Mouse (Mus musculus): Measurements from ENCODE around the gene Unc79. TPM values are rescaled to one million over a fixed set of nuclear protein-coding genes. Genes with fewer than 3 reads are reported as not detected.

The Unc79 gene
- polyA plus RNA-seq, 1 experiment, result 1.8 TPM

- 69% methylated on average over 4 of the region's 4 CpGs for WGBS
- no peak for DNase-seq
- TF ChIP-seq POLR2A (IDR thresholded peaks at IDR 0.05; ENCODE audit: borderline replicate concordance, extremely low read depth, low read depth, low read length), result no peak
- no peak for TF ChIP-seq CTCF (IDR thresholded peaks at IDR 0.05; ENCODE audit: insufficient read depth, low read length)
- H3K4me3 ChIP-seq (replicated peaks; ENCODE audit: extremely low read depth, low read depth, low read length), result no peak overlapping the region
- H3K4me1 ChIP-seq (ENCODE audit: control insufficient read depth, insufficient read depth, low read length), result no peaks in the 10 kb centered on the region
These were observed 113.5 kb downstream of the Unc79 start for GRCm38 (mm10) chr12:103062133-103062532.

- no peak for DNase-seq
- WGBS, result 10% methylated on average over 3 of the region's 3 CpGs
- Histone ChIP-seq H3K4me3 (replicated peaks; ENCODE audit: extremely low read depth, low read depth, low read length) (no peak overlapping the region), H3K4me1 (ENCODE audit: control insufficient read depth, insufficient read depth, low read length) (no peaks in the 10 kb centered on the region)
- TF ChIP-seq POLR2A (IDR thresholded peaks at IDR 0.05; ENCODE audit: borderline replicate concordance, extremely low read depth, low read depth, low read length) (no peak), CTCF (IDR thresholded peaks at IDR 0.05; ENCODE audit: insufficient read depth, low read length) (peak; percentile 40; the same call in 1 of the 2 replicates)
These were observed 116.3 kb downstream of the Unc79 start for GRCm38 (mm10) chr12:103064944-103065343.

- WGBS, result 86% methylated on average over 5 of the region's 5 CpGs
- no peaks in the 10 kb centered on the region for H3K4me1 ChIP-seq (ENCODE audit: control insufficient read depth, insufficient read depth, low read length)
- no peak for DNase-seq
- no peak for TF ChIP-seq CTCF (IDR thresholded peaks at IDR 0.05; ENCODE audit: insufficient read depth, low read length)
- TF ChIP-seq POLR2A (IDR thresholded peaks at IDR 0.05; ENCODE audit: borderline replicate concordance, extremely low read depth, low read depth, low read length), result no peak
- no peak overlapping the region for H3K4me3 ChIP-seq (replicated peaks; ENCODE audit: extremely low read depth, low read depth, low read length)
These were observed 119.5 kb downstream of the Unc79 start for GRCm38 (mm10) chr12:103068161-103068560.

- TF ChIP-seq CTCF (IDR thresholded peaks at IDR 0.05; ENCODE audit: insufficient read depth, low read length) (no peak), POLR2A (IDR thresholded peaks at IDR 0.05; ENCODE audit: borderline replicate concordance, extremely low read depth, low read depth, low read length) (no peak)
- Histone ChIP-seq H3K4me1 (ENCODE audit: control insufficient read depth, insufficient read depth, low read length) (no peaks in the 10 kb centered on the region), H3K4me3 (replicated peaks; ENCODE audit: extremely low read depth, low read depth, low read length) (no peak overlapping the region)
- WGBS, result 44% methylated on average over 12 of the region's 12 CpGs
- DNase-seq, result no peak
These were observed 120.9 kb downstream of the Unc79 start for GRCm38 (mm10) chr12:103069565-103069964.

GRCm38 (mm10) chr12:103073953-103074352 lies 125.3 kb downstream of the Unc79 start:
- no peak for DNase-seq
- no peak overlapping the region for H3K4me3 ChIP-seq (replicated peaks; ENCODE audit: extremely low read depth, low read depth, low read length)
- no peaks in the 10 kb centered on the region for H3K4me1 ChIP-seq (ENCODE audit: control insufficient read depth, insufficient read depth, low read length)
- TF ChIP-seq POLR2A (IDR thresholded peaks at IDR 0.05; ENCODE audit: borderline replicate concordance, extremely low read depth, low read depth, low read length) (no peak), CTCF (IDR thresholded peaks at IDR 0.05; ENCODE audit: insufficient read depth, low read length) (no peak)
- 94% methylated on average over 4 of the region's 4 CpGs for WGBS

- 57% methylated on average over 7 of the region's 7 CpGs for WGBS
- DNase-seq, result no peak
- H3K4me1 ChIP-seq (ENCODE audit: control insufficient read depth, insufficient read depth, low read length), result no peaks in the 10 kb centered on the region
- no peak overlapping the region for H3K4me3 ChIP-seq (replicated peaks; ENCODE audit: extremely low read depth, low read depth, low read length)
- TF ChIP-seq POLR2A (IDR thresholded peaks at IDR 0.05; ENCODE audit: borderline replicate concordance, extremely low read depth, low read depth, low read length) (no peak), CTCF (IDR thresholded peaks at IDR 0.05; ENCODE audit: insufficient read depth, low read length) (no peak)
These were observed 130.1 kb downstream of the Unc79 start for GRCm38 (mm10) chr12:103078751-103079150.

GRCm38 (mm10) chr12:103080055-103080454 lies 131.4 kb downstream of the Unc79 start:
- WGBS, result 54% methylated on average over 3 of the region's 3 CpGs
- H3K4me3 ChIP-seq (replicated peaks; ENCODE audit: extremely low read depth, low read depth, low read length), result no peak overlapping the region
- no peak for TF ChIP-seq CTCF (IDR thresholded peaks at IDR 0.05; ENCODE audit: insufficient read depth, low read length)
- TF ChIP-seq POLR2A (IDR thresholded peaks at IDR 0.05; ENCODE audit: borderline replicate concordance, extremely low read depth, low read depth, low read length), result no peak
- H3K4me1 ChIP-seq (ENCODE audit: control insufficient read depth, insufficient read depth, low read length), result no peaks in the 10 kb centered on the region
- no peak for DNase-seq

- WGBS, result 73% methylated on average over 6 of the region's 6 CpGs
- H3K4me3 ChIP-seq (replicated peaks; ENCODE audit: extremely low read depth, low read depth, low read length), result no peak overlapping the region
- DNase-seq, result no peak
- TF ChIP-seq CTCF (IDR thresholded peaks at IDR 0.05; ENCODE audit: insufficient read depth, low read length), result no peak
- no peak for TF ChIP-seq POLR2A (IDR thresholded peaks at IDR 0.05; ENCODE audit: borderline replicate concordance, extremely low read depth, low read depth, low read length)
- H3K4me1 ChIP-seq (ENCODE audit: control insufficient read depth, insufficient read depth, low read length), result no peaks in the 10 kb centered on the region
These were observed 143.2 kb downstream of the Unc79 start for GRCm38 (mm10) chr12:103091831-103092230.

- Histone ChIP-seq H3K4me3 (replicated peaks; ENCODE audit: extremely low read depth, low read depth, low read length) (no peak overlapping the region), H3K4me1 (ENCODE audit: control insufficient read depth, insufficient read depth, low read length) (no peaks in the 10 kb centered on the region)
- no peak for DNase-seq
- TF ChIP-seq CTCF (IDR thresholded peaks at IDR 0.05; ENCODE audit: insufficient read depth, low read length) (no peak), POLR2A (IDR thresholded peaks at IDR 0.05; ENCODE audit: borderline replicate concordance, extremely low read depth, low read depth, low read length) (no peak)
- 46% methylated on average over 5 of the region's 5 CpGs for WGBS
These were observed 146.5 kb downstream of the Unc79 start for GRCm38 (mm10) chr12:103095160-103095559.

- no peak for TF ChIP-seq CTCF (IDR thresholded peaks at IDR 0.05; ENCODE audit: insufficient read depth, low read length)
- no peak for TF ChIP-seq POLR2A (IDR thresholded peaks at IDR 0.05; ENCODE audit: borderline replicate concordance, extremely low read depth, low read depth, low read length)
- no peak overlapping the region for H3K4me3 ChIP-seq (replicated peaks; ENCODE audit: extremely low read depth, low read depth, low read length)
- 18% methylated on average over 1 of the region's 1 CpGs for WGBS
- no peak for DNase-seq
- no peaks in the 10 kb centered on the region for H3K4me1 ChIP-seq (ENCODE audit: control insufficient read depth, insufficient read depth, low read length)
These were observed 150.5 kb downstream of the Unc79 start for GRCm38 (mm10) chr12:103099185-103099584.

Measured in lung, adult 2 months (tissue).